Mouse (Mus musculus) limb, embryonic 10.5 days (tissue): Measurements from ENCODE around the gene Slfn5. TPM values are rescaled to one million over a fixed set of nuclear protein-coding genes. Genes with fewer than 3 reads are reported as not detected.
A peak's percentile ranks its signal among the peaks of the same experiment; 100 is the strongest.
"Not testable (repeated sequence)": the region's sequence is repeated elsewhere in the genome, so short reads cannot be mapped to it uniquely, and the experiment has no call there.

Experiments
- DNase-seq: peaks from one replicate; pipeline ENCODE4 v3.0.0-alpha.2; 2017; ENCODE audit warnings: low spot score
- H3K27ac ChIP-seq: fragments of 300-500 bp; sonication (generic); 2 replicates; pipeline ENCODE4 v1.5.1; 2016; ENCODE audit warnings: mild to moderate bottlenecking
- H3K27me3 ChIP-seq: fragments of 300-500 bp; sonication (generic); 2 replicates; pipeline ENCODE4 v1.6.1; 2016; ENCODE audit warnings: low read depth, mild to moderate bottlenecking; ENCODE audit not compliant: poor library complexity, severe bottlenecking
- H3K36me3 ChIP-seq: fragments of 300-500 bp; sonication (generic); 2 replicates; pipeline ENCODE4 v1.6.1; 2016; ENCODE audit warnings: mild to moderate bottlenecking, moderate library complexity
- H3K4me1 ChIP-seq: fragments of 300-500 bp; sonication (generic); 2 replicates; pipeline ENCODE4 v1.6.1; 2016
- H3K4me3 ChIP-seq: fragments of 300-500 bp; sonication (generic); 2 replicates; pipeline ENCODE4 v1.5.1; 2016; ENCODE audit warnings: mild to moderate bottlenecking, moderate library complexity
- H3K9me3 ChIP-seq: fragments of 300-500 bp; sonication (generic); replicated peaks from 2 replicates; pipeline ENCODE4 v1.6.1; 2016; ENCODE audit warnings: mild to moderate bottlenecking
- WGBS: fragments of 180-500 bp; shearing (Covaris S2); methylation state at CpG from one replicate; pipeline ENCODE4 v1.1.7; 2016; 5-methylcytosine and 5-hydroxymethylcytosine counted together
- microRNA-seq: library from miRNA; unstranded; fragments of <30 nt; microRNA quantifications from one replicate; pipeline ENCODE4, GENCODE M21; 2017
- polyA plus RNA-seq: library from polyadenylated mRNA; unstranded; fragments of >200 nt; fragmentation: Nextera tagmentation; extraction: Ambion mirVana; gene quantifications from 2 replicates; pipeline ENCODE4 v1.2.1, GENCODE M21; 2016

Gene Slfn5
- polyA plus RNA-seq, 1 experiment from 2014 or later, result 0.46 TPM

DNA sequence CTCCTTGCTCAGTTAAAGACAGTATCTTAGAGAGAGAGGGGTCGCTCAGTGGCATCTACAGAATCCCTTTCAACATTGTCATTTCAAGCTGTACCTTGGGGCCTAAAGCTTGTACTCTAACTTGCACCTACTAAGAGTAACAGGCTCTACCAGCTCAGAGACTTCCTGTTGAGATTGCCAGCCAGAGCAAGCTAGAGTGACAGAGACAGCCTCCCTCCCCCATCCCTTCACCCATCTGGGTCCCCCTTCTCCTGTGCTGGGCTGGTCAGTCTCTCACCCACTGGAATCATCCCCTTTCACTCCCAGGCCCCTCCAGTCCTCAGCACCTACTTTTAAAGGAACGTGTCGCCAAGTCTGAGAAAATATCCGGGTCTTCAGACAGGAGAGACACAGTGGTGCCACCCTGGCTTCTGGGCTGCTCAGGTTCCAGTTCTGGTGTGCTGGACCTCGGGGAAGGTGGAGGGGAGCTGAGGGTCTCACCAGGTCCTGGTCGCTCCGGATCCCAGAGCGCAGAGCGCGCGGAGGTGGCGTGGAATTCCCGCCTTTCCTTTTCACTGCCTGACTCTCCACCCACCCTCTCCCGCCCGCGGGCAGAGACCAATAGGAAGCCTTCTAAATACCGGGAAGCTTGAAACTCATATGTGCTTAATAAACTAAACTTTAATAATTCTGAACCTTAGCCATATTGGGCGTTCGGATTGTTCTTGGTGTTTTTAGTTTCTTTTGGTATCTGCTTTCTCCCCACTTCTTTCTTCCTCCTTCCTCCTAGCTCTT is 39.6 kb downstream of the Slfn5 start:
- peak overlapping the region; percentile 76 for H3K27ac ChIP-seq
- not testable (repeated sequence) for H3K9me3 ChIP-seq
- H3K4me1 ChIP-seq, result peaks cover 29% of the 10 kb centered on the region
- peak; percentile 76 for DNase-seq
- H3K4me3 ChIP-seq, result peak overlapping the region; percentile 53
- 12% methylated on average over 19 of the region's 19 CpGs for WGBS
- H3K36me3 ChIP-seq, result peaks cover 13% of the 10 kb centered on the region; the same call in 1 of the 2 replicates
- H3K27me3 ChIP-seq, result 0 out of 2 replicates have a peak, but pooled peaks cover 11% of the 10 kb centered on the region

GRCm38 (mm10) chr11:82991469-82992166 is 40.5 kb downstream of the Slfn5 start, which contains the start of gene Slfn9:
Gene Slfn9 (minus strand): TSS chr11:82991830.
- Histone ChIP-seq H3K4me3 (peak within 1 kb of the TSS; percentile 53), H3K4me1 (peaks cover 29% of the 10 kb centered on the region), H3K36me3 (peaks cover 9% of the 10 kb centered on the region; the same call in 1 of the 2 replicates), H3K27me3 (0 out of 2 replicates have a peak, but pooled peaks cover 11% of the 10 kb centered on the region), H3K9me3 (no peaks in the 10 kb centered on the region), H3K27ac (peak within 1 kb of the TSS; percentile 76)
- DNase-seq, result peak; percentile 63
- WGBS, result 12% methylated on average over 14 of the region's 14 CpGs

DNA sequence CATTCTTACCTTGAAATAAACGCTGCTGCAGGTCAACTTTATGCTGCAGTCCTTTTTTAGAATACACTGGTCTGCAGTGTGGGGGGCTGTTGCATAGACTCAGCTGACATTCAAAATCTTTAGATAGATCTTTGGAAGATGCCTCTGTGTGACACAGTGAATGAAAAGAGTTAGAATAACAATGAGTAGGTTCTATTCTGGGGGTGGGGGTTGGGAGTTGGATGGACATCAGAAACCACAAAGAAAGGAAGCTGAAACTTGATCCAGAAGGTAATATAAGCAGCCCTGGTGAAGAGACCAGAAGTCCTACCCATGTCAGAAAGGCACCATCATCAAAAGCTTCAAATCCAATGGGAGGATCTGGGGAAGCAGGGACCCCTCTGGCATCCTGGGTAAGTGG is 62.2 kb downstream of the Slfn5 start:
- no peaks in the 10 kb centered on the region for H3K4me1 ChIP-seq
- no peaks in the 10 kb centered on the region for H3K36me3 ChIP-seq
- H3K27me3 ChIP-seq, result no peaks in the 10 kb centered on the region
- no peaks in the 10 kb centered on the region for H3K9me3 ChIP-seq
- no peak for DNase-seq
- 96% methylated on average over 1 of the region's 1 CpGs for WGBS
- H3K4me3 ChIP-seq, result no peak overlapping the region
- no peak overlapping the region for H3K27ac ChIP-seq

Small RNA genes lying within 50 kb of the gene (microRNA-seq; reads per million reads assigned to microRNA genes)
- gene Mir7679, result not detected

Other genes with a start within 250 kb of the Slfn5 start
- 0.16 and 0.23 TPM in 2 replicates for gene Cct6b, start 187.0 kb upstream of the Slfn5 start, polyA plus RNA-seq
- gene Zfp830, start 187.0 kb upstream of the Slfn5 start, polyA plus RNA-seq, result 37.4 and 39.8 TPM in 2 replicates
- gene Lig3, start 170.2 kb upstream of the Slfn5 start, polyA plus RNA-seq, result 46.8 and 47.1 TPM in 2 replicates
- 8.6 and 10.6 TPM in 2 replicates for gene Rffl, start 80.1 kb upstream of the Slfn5 start, polyA plus RNA-seq
- gene Rad51d, start 60.7 kb upstream of the Slfn5 start, polyA plus RNA-seq, result 12.8 and 13.7 TPM in 2 replicates
- 0.18 and 0.35 TPM in 2 replicates for gene Fndc8, start 59.2 kb upstream of the Slfn5 start, polyA plus RNA-seq
- gene Nle1, start 42.9 kb upstream of the Slfn5 start, polyA plus RNA-seq, result 54.6 and 55.3 TPM in 2 replicates
- gene Unc45b, start 40.8 kb upstream of the Slfn5 start, polyA plus RNA-seq, result 0.73 and 1.4 TPM in 2 replicates
- gene Slfn9, start 40.5 kb downstream of the Slfn5 start, polyA plus RNA-seq, result 10.1 and 15.1 TPM in 2 replicates
- gene Slfn8, start 69.5 kb downstream of the Slfn5 start, polyA plus RNA-seq, result 0.08 and 0.21 TPM in 2 replicates
- 0.34 and 1.2 TPM in 2 replicates for gene Slfn2, start 113.8 kb downstream of the Slfn5 start, polyA plus RNA-seq
- gene Slfn1, start 165.5 kb downstream of the Slfn5 start, polyA plus RNA-seq, result not detected in 2 replicates
- not detected in 2 replicates for gene Slfn4, start 223.8 kb downstream of the Slfn5 start, polyA plus RNA-seq
- 0.19 and 0.29 TPM in 2 replicates for gene Slfn3, start 240.0 kb downstream of the Slfn5 start, polyA plus RNA-seq